Mouse (Mus musculus) mouse embryonic stem cell (cell line): ENCODE measurements at regions not wholly inside any gene's neighbourhood (a gene's known extent, or its start where the extent isn't known, plus 50 kb on each side); places are given as distances from the start of the nearest gene placed in this dataset.

Source experiments
- in situ Hi-C, 2 experiments: fragments of 300-500 bp; cut with MboI; formaldehyde crosslinking; loops; 1 replicate in 1 of 2; 3 replicates in 1 of 2; pipeline ENCODE4 v1.14.3; 2019 to 2020; ENCODE audit warnings: low sequenced_read_pairs in 2 of 2, low pct_unique_long_range_greater_than_20kb in 1 of 2, mixed read lengths in 1 of 2; ENCODE audit not compliant: unreplicated experiment in 1 of 2

- in situ Hi-C loops, result no loop called here
These were observed 226.6 kb upstream of the Pter start for GRCm38 (mm10) chr2:12697209-12697608.

GRCm38 (mm10) chr2:12699331-12699730, 224.5 kb upstream of the Pter start:
- in situ Hi-C loops, result no loop called here

GRCm38 (mm10) chr2:12707514-12707913, 216.3 kb upstream of the Pter start:
- in situ Hi-C loops, result loop anchor here (10.0 to 25.0 kb wide), 2 partner anchors 530 to 537 kb away; no protein-coding TSS in a partner anchor

DNA sequence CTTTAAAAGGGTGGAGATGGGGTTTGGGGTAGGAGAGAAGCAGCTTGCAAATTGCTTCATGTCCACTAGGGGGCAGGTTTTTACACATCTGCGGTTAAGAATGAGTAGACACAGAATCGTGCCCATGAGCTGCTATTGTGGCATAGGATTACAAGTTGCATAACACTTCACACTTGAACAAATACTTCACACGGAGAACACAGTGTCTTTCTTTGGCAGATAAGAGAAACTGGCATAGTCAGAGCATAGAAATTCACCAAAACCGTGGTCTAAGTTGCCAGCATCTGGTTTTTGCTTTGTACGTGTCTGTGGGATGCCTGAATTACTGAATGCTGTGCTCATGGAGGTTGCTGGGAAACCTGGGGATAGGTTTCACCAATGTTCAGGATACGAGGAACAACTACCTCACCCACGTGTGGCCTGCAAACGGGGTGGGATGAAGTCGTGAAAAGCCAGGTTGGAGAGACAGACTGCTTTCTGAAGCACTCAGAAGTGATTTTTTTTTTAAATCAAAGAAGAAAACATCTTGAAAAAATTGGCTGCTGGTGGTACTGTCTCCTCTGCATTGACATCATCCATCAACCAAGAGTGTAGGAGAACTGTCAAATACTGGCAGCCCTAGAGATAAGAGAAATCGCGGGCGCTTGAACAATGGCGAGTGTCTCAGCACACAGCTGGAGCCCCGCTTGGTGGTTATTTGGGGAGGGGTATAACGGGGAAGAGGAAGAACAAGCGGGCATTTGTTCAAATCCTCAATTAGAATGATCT, 214.5 kb upstream of the Pter start:
- in situ Hi-C loops, result loop anchor here (10.0 to 25.0 kb wide), 2 partner anchors 528 to 535 kb away; no protein-coding TSS in a partner anchor

DNA sequence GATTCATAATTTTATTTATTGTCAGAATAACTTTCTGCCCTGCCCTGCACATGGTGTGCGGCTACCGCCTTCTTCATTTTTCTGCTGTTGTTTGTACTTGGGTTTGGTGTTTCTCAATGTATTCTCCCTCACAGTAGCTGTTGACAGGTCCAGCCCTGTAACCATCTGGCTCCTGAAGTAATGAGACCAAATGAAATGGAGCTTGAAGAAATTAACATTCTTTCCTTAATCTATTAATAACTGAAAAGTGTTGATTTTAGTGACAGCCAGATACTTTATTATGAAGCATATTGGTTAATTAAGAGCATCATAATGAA, 214.0 kb upstream of the Pter start:
- in situ Hi-C loops, result loop anchor here (10.0 to 25.0 kb wide), 2 partner anchors 527 to 535 kb away; no protein-coding TSS in a partner anchor

- in situ Hi-C loops, result loop anchor here in 1 of 2 experiments (25.0 kb wide), 1 partner anchor 521 kb away; no protein-coding TSS in a partner anchor
These were observed 207.5 kb upstream of the Pter start for GRCm38 (mm10) chr2:12716124-12717012.

DNA sequence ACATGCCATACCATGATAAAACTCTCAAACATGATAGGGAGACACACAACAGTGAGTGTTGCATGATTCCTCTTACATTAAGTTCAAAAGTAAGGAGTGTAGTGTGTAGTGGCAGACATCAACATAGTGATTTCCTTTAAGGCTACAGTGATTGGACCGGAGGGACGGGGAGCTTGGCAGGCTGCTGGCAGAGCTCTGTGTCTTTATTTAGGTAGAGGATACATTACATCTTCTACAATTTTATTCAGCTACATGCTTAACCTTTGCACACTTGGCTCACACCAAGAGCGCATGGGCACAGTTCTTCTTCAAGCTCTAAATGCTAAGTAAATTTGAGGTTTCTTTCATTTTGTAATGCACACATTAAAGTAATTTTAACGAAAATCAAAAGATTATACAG, 194.6 kb upstream of the Pter start:
- in situ Hi-C loops, result no loop called here

DNA sequence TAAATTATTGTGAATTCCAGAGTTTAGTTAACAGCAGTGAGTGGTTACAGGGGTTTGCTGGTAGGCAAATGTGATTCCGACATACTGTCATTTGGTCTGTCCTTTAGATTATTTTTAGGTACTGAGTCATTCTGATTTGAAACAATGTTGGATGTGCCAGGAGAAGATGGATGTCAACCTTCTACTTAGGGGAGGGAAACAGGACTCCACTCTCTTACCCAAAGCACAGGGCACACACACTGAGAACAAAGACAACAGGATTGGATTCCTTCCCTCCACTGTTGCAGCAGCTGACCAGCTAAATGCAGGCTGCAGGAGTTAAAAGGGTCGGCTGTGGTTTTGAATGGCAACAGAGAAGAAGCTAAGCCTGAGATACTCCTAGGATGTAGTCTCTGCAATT, 186.7 kb upstream of the Pter start:
- in situ Hi-C loops, result no loop called here

DNA sequence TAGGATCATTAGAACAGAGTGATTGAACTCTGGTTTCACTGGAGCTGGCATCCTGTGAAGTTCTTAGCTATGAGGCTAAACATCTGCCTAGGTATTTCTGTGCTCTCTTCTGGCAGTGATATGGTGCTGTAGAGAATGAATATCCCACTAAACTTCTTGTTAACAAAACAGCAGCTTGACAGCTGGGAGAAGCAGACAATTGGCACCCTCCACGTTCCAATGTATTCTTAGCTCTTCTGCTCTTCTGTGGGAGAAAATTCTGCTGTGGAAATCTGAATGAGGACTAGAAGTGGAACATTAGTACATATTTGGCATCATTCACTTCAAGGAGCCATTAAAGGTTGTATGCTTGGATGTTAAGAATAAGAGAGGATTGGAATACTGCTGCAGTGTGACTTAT, 177.0 kb upstream of the Pter start:
- in situ Hi-C loops, result no loop called here

- in situ Hi-C loops, result no loop called here
These were observed 165.0 kb upstream of the Pter start for GRCm38 (mm10) chr2:12758816-12759215.

DNA sequence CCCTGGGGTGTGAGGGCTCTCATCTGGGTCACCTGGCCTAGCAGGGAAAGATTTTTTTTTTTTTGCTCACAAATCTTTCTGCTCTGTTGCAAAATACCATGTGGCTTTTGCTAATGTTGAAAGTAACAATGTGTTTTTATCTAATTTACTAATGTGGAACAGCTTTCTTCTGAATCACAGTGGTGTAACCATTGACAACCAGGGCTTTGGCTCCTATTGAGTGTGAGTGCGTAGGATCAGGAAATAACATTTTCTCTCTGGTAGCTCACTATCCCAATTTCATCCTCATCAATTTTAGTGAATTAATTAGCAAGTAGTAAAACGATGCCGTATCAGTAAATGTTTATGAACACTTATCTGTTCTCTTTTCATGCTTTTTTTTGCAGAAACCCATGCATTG, 163.9 kb upstream of the Pter start:
- in situ Hi-C loops, result no loop called here

DNA sequence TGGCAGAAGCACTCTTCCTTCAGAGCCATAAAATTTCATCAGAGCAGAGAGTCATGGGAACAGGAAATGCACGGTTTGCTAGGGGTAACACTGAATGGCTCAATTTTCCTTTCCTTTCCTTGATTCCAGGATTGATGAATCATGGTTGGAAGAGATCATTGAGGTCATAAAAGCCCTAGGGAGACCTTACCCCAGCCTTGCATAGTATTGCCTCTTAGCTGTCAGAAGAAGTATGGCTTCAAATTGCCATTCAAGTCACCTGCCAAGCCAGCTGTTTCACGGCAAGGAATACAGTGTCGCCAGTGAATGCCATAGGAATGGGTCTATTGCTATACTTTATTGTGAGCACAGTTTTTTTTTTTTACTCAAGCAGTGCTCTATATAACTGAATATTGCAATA, 162.4 kb upstream of the Pter start:
- in situ Hi-C loops, result no loop called here

DNA sequence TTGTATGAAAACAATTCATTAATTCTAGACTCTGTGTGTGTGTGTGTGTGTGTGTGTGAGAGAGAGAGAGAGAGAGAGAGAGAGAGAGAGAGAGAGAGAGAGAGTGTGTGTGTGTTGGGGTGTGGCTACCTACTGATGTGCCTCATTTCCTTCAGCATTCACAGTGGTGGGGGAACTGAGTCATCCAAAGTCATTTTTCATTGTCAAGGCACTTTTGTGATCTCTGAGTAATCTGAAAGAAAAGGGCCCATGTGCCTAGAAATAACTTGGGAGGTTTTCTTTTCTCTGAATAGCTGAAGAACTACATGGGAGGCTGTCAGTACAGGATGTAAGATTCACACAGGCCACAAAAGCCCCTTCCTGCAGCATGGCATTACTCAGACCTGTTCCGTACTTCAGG, 159.3 kb upstream of the Pter start:
- in situ Hi-C loops, result no loop called here

GRCm38 (mm10) chr2:12765336-12765735, 158.5 kb upstream of the Pter start:
- in situ Hi-C loops, result no loop called here

GRCm38 (mm10) chr2:12776866-12777265, 147.0 kb upstream of the Pter start:
- in situ Hi-C loops, result no loop called here

GRCm38 (mm10) chr2:12777696-12778095, 146.1 kb upstream of the Pter start:
- in situ Hi-C loops, result no loop called here

GRCm38 (mm10) chr2:12792596-12792995, 131.2 kb upstream of the Pter start:
- in situ Hi-C loops, result no loop called here

DNA sequence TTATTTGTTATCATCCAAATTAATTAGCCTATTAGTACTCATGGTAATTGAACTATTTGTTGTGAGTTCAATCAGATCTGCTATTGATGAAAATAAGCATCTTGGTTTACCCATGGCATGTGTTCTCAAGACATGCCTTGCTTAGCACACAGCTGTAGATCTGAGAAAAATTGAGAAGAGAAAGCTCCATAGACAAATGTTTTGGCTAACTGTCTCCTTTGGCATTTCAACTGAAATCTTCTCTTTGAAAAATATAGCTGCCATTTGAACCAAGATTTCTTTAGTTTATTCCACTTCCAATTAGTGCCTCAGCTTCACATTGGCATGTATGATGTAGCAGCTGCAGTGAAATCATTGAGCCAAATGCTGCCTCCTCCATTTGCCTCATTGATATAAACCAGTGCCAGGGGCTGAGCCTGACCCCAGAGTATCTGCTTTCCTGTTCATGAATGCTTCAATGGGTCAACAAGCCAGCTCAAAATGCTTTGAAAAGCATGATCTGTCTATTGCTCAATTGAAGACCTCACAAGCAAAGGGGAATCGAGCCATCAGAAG, 126.1 kb upstream of the Pter start:
- in situ Hi-C loops, result no loop called here

DNA sequence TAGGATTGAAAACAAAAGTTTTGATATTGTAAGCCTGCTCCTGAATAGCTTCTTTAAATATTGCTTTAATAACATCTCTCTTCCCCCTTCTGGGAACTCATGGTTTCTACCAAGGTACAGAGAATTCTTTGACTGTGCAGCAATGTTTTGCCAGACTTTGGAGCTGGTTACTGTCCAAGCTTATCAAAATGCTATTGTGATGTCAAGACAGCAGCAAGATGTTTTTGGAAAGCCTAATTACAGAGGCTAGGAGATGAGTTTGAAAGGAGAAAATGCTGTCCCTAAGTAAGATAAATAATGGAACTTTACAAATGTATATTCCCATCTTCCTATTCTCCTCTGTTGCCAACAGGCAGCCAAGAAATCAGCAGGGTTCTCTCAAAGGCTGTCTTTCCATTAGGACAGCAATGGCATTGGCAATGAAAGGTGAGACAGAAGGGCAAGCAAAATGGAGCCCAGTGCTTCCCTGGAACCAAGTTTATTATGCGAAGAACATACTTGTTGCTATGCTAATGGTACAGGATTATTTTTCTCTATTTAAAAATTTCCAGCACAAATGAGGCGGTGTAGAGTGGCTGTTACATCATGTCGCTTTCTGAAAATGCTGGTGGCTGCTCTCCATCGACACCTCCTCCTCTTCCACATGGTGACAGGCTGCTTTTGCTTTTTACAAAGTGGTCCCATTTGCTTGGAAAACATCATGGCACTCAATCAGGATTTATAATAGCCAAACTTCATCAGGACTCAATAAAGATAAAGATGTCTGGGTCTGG, 124.5 kb upstream of the Pter start:
- in situ Hi-C loops, result no loop called here
